Mouse (Mus musculus) adrenal gland, adult (tissue): Measurements from ENCODE around the gene Gm14440.
"Not testable (repeated sequence)": the region's sequence is repeated elsewhere in the genome, so short reads cannot be mapped to it uniquely, and the experiment has no call there.

Experiments
- DNase-seq, 2 experiments: peaks; one replicate each; pipeline ENCODE4 v3.0.0; 2022 to 2023; ENCODE audit warnings: low spot score in 1 of 2; ENCODE audit not compliant: inconsistent age in 2 of 2

Gm14440 gene

DNA sequence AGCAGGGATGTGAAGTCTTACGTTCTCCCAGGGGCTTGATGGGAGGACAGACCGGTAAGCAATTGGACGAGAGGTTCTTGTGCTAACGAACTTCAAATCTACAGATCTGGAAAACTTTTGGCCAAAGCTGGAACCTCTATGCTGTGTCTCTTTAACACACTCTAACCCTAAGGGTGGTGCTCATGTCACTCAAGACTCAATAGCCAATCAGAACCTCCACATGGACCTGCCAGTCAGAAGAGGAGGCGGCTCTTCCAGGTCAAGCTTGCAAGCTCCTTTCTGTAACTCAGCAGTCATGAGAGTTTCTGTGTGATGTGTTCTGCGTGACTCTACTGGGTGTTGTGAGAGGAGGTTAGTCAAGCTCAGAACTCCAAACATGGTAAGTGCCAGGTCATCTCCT is at the start of gene Gm14440:
TSS of gene Gm14440 (plus strand) at position 301 of the 400 bp plus-strand sequence.
- not testable (repeated sequence) for DNase-seq
